Mouse (Mus musculus): Measurements from ENCODE around the gene Mrgprb3. TPM values are rescaled to one million over a fixed set of nuclear protein-coding genes. Genes with fewer than 3 reads are reported as not detected.

Gene Mrgprb3
- polyA plus RNA-seq (2014; fragmentation: Nextera tagmentation; extraction: Ambion mirVana): not detected in 2 replicates

- WGBS: 95% methylated on average over 2 of the region's 2 CpGs
These were observed at the start of gene Mrgprb3 for GRCm38 (mm10) chr7:48643711-48644110. TSS of gene Mrgprb3 (minus strand) at chr7:48643811.

More at GRCm38 (mm10) chr7:48643711-48644110, at the start of gene Mrgprb3:
- H3K36me3 ChIP-seq (ENCODE audit: control insufficient read depth, insufficient read depth, low read length): no peaks in the 10 kb centered on the region
- H3K4me3 ChIP-seq (ENCODE audit: low read length): no peak within 1 kb of the TSS
- H3K4me1 ChIP-seq (ENCODE audit: control insufficient read depth, insufficient read depth, low read length): no peaks in the 10 kb centered on the region
- H3K9me3 ChIP-seq (ENCODE audit: control insufficient read depth, low read length): no peaks in the 10 kb centered on the region; the same call in 1 of the 2 replicates
- no peak within 1 kb of the TSS for H3K9ac ChIP-seq (ENCODE audit: low read depth, low read length)
- no peak within 1 kb of the TSS for H3K27ac ChIP-seq (ENCODE audit: low read depth, low read length)
- no peak within 1 kb of the TSS for H3K4me2 ChIP-seq (replicated peaks; ENCODE audit: low read depth, low read length)
- H3K27me3 ChIP-seq (ENCODE audit: control insufficient read depth, insufficient read depth, low read length): no peaks in the 10 kb centered on the region
- no peak for ATAC-seq (ENCODE audit: low FRiP score, low TSS enrichment)

Other genes with a start within 250 kb of the Mrgprb3 start
- gene Mrgprb1, start 187.5 kb downstream of the Mrgprb3 start, polyA plus RNA-seq (2014; fragmentation: Nextera tagmentation; extraction: Ambion mirVana): not detected in 2 replicates
- not detected in 2 replicates for gene Mrgprx2, start 144.5 kb downstream of the Mrgprb3 start, polyA plus RNA-seq (2014; fragmentation: Nextera tagmentation; extraction: Ambion mirVana)
- gene Mrgprb2, start 85.7 kb downstream of the Mrgprb3 start, polyA plus RNA-seq (2014; fragmentation: Nextera tagmentation; extraction: Ambion mirVana): not detected in 2 replicates
- 43.9 and 52.8 TPM in 2 replicates for gene Zdhhc13, start 145.2 kb upstream of the Mrgprb3 start, polyA plus RNA-seq (2014; fragmentation: Nextera tagmentation; extraction: Ambion mirVana)
- 0.26 TPM in 1 of 2 replicates, not detected in the other for gene Csrp3, start 204.2 kb upstream of the Mrgprb3 start, polyA plus RNA-seq (2014; fragmentation: Nextera tagmentation; extraction: Ambion mirVana)
- gene E2f8, start 237.8 kb upstream of the Mrgprb3 start, polyA plus RNA-seq (2014; fragmentation: Nextera tagmentation; extraction: Ambion mirVana): 16.2 and 25.4 TPM in 2 replicates

Measured in kidney, embryonic 14.5 days (tissue).